Mouse (Mus musculus): ENCODE measurements around the gene 1700001P01Rik.
"Not testable (repeated sequence)": the region's sequence is repeated elsewhere in the genome, so short reads cannot be mapped to it uniquely, and the experiment has no call there.

1700001P01Rik gene

DNA sequence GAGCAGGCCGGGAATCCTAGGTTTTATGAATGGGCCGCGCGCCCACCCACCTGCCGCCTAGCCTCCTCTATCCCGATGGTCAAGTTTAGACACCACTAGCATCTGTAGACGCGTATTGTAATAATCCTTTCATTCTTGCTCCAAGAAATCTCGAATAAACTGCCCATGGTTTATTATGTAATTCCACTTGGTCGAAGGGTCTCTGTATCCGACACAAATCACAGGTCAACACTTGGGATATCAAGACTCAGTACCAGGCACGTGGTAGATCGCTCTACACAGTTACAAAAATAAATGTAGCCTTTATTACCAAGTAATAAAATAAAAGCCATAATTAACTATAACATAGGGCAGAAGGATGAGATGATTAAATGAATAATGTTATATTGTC, 30.4 kb downstream of the 1700001P01Rik start:
- no peak for DNase-seq (ENCODE audit: low spot score in 2 of 2)

DNA sequence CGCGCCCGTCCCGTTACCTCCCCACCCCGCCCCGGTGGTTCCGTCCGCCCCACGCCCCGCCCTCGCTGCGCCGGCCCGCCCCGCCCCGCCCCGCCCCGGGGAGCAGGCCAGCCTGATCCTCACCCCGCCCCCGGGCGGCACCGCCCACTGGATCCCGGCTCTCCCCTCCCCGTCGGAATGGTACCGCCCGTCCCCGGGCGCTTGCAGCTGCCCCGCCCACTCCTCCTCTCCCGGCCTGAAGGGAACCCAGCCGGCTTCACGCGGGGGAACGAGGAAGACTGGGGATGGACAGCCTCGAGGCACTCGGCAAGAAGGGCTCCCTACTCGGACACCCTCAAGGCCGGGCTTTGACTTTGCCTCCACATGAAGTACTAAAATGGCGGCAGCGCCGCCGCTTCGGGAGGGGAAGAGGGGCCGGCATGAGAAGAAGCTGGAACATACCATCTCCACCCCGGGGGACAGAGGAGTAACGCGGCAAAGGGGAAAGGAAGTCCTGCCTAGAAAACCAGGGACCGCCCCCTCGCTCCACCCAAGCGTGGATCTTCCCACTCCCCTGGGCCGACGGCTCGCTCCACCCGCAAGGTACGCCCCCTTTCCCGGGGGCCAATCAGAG, 30.9 kb downstream of the 1700001P01Rik start:
- peak; percentile 97 to 100 for DNase-seq (ENCODE audit: low spot score in 2 of 2)

DNA sequence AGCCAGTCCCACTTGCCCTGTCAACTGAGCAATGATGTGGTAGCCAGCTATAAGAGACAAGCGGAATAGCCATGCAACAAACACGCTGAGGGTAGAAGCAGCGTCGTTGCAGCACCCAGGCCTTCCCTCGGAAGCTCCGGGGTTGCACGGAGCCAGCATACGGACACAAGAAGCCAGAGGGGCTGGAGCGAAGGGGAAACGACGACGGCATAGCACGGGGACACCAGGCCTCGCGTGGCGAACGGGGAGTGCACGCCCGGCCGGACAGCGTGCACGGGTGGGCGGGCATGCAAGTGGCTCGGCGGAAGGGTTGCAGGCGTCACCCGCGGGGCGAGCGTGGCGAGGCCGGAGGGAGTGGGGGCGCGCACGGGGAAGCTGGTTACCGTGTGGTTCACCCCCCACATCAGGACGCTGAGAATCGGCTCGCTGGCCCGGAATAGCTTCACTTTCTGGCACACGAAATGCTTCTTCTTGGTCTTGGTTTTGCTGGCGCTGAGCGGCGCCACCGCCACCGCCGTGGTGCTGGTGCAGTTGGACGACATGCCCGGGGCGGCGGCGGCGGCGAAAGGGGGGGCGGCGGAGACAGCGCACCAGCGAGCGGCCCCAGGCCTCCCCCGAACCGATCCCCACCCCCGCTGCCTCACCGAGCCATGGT, 31.5 kb downstream of the 1700001P01Rik start, which contains the start of gene Pip4k2b:
Gene Pip4k2b (minus strand): TSS at position 642 of the 655 bp plus-strand sequence.
- peak in 1 of 2 experiments; percentile 39 for DNase-seq (ENCODE audit: low spot score in 2 of 2)

DNA sequence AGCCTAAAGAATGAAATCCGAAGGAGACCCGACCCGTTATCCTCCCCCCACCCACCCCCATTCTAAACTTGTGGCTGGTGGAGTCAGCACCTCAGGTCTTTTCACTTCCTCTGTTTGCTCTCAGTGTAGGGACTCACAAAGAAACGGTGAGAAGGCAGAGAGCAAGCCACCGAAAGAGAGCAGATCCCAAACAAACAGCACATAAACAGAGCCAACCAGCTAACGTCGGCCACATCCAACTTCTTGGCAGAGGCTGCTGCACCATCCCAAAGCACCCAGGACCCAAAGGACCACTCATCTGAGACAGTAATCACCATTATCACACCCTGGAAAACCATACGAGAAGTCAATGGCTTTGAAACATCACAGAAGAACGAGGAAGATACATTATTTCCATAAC, 32.3 kb downstream of the 1700001P01Rik start:
- DNase-seq (ENCODE audit: low spot score in 2 of 2), result no peak

DNA sequence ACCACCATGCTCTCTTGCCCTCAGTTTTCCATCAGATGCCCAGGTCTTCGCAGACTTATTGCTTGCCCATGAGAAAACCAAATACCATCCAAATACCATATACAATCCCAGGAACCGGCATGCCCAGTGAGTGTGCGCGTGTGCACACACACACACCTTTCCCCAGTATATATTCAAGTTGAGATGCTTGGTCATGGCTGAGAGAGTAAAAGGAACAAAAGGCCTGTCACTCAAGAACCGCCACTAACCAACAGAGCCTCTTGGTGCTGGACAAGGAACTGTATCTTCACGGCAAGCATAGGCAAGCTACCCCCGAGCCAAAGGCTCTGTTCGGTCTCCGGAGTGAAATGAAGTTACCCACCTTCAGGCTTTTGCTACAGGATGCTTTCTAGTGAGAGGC, 33.1 kb downstream of the 1700001P01Rik start:
- no peak for DNase-seq (ENCODE audit: low spot score in 2 of 2)

DNA sequence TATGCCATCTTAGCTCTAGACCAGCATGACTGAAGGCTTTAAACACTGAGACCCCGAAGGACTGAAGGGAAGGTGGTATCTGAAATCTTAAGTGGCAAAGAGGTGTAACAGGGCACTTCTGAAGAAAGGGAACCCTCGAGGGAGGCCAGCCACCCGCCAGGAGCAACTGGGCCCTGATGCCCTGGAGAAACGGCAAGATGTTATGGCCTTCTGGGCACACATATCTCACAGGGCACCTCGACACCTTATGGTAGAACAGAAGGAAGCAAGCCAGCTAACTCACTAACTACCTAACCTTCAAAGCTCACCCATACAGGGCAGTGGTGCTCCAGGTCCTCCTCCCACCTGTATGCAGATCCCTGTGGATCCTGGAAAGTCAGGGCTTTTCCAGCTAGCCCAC, 33.6 kb downstream of the 1700001P01Rik start:
- DNase-seq (ENCODE audit: low spot score in 2 of 2), result no peak

DNA sequence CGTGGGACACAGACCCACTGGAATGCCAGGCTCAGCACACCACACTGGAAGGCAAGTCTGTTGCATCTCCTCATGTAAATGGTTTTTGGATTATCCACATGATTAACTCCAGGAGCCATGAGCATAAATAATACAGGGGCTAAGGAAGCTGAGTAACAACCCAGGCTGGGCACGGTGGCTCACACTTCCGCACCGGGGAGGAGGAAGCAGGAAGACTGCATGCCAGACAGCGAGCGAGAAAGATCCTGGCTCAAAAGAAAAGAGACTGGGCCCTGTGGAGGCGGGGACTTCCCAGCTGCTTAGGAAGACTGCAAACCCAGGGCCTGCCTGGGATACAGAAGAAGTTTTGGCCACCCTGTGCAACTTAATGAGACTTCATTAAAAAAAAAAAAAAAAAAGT, 35.5 kb downstream of the 1700001P01Rik start:
- DNase-seq (ENCODE audit: low spot score in 2 of 2), result no peak

DNA sequence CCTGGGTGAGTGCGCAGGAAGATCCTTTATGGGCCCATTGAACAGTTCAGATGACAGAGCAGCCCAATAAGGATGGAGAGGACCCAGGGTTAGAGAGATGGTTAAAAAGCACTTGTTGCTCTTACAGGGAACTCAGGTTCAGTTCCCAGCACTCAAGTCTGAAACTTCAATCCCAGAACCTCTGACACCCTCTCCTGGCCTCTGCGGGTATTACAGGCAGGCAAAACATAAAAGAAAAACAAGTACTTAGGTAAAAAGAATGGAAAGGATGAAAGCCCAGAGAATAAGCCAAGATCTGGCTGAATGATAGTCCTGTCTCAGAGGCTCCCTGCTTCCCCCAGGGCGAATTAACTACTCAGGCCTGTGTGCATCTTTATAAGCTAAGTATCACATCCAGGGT, 36.6 kb downstream of the 1700001P01Rik start:
- DNase-seq (ENCODE audit: low spot score in 2 of 2), result no peak

DNA sequence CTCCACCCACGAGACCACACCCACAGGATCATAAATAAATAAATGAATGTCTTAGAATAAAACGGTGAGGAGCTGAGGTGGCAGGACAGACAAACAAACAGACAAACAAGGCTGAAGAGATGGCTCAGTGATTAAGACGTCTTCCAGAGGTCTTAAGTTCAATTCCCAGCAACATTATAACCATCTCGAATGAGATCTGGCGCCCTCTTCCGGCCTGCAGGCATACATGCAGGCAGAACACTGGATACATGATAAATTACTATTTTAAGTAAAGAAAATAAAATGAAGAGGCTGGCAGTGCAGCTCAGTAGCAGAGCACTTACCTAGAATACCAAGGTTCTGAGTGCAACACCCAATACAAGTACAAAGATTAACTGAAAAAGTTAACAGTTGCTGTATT, 37.0 kb downstream of the 1700001P01Rik start:
- no peak for DNase-seq (ENCODE audit: low spot score in 2 of 2)

DNA sequence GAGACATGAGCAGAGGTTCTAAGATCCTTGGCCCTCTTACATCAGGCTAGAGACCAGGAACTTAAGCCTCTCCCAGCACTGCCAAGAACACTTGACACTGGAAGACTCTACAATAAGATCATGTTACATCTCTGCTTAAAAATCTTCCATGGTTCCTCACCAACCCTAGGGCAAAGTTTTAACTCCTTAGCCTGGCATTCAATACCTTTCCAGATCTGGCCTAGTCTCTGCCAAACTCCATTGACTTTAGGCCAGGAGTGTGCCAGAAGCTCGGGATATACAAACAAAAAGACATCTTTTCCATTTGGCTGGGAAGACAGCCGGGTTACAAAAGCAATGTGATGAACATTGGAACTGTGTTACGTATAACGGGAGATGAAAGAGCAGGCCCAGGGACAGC, 38.1 kb downstream of the 1700001P01Rik start:
- no peak for DNase-seq (ENCODE audit: low spot score in 2 of 2)

DNA sequence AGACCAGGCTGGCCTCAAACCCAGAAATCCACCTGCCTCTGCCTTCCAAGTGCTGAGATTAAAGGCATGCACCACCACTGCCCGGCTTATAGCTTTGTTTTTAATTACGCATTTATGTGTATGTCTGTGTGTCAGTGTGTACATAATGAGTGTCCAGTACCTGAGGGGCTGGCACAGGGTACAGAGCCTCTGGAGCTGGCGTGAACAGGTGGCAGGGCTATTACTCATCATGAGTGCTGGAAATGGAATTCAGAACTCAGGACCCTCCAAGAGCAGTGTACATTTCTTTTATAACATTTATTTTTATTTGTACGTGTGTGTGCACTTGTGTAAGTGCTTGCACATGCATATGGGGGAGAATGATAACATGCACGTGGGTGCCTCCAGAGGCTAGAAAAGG, 39.1 kb downstream of the 1700001P01Rik start:
- no peak for DNase-seq (ENCODE audit: low spot score in 2 of 2)

DNA sequence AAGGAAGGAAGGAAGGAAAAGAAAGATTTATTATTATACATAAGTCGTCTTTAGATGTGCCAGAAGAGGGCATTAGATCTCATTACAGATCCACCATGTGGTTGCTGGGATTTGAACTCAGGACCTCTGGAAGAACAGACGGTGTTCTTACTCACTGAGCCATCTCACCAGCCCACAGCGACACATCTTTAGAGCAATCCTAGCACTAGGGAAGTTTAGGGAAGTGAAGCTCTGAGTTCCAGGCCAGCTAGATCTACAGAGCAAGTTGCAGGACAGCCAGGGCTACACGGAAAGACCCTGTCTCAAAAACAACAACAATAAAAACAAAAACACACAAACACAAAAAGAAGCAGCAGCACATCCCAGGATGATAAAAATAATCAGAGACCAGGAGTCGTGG, 40.9 kb downstream of the 1700001P01Rik start:
- DNase-seq (ENCODE audit: low spot score in 2 of 2), result not testable (repeated sequence)

DNA sequence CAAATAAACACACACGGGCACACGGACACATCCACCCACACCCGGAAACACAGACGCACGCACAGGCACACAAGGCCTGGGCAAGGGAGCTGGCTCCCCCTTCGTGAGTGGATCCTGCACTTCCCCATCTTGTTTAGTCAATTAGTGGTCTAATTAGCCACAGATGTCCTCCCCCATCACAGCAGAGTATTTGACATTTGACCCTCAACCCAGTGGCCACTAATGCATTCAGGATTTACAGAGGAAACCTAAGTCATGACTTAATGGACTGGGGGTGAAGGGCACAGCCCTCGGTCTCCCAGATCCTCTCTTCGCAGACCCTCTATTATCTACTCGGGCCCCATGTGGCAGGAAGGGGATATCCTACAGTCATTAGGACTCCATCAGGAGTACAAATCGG, 42.0 kb downstream of the 1700001P01Rik start:
- DNase-seq (ENCODE audit: low spot score in 2 of 2), result no peak

DNA sequence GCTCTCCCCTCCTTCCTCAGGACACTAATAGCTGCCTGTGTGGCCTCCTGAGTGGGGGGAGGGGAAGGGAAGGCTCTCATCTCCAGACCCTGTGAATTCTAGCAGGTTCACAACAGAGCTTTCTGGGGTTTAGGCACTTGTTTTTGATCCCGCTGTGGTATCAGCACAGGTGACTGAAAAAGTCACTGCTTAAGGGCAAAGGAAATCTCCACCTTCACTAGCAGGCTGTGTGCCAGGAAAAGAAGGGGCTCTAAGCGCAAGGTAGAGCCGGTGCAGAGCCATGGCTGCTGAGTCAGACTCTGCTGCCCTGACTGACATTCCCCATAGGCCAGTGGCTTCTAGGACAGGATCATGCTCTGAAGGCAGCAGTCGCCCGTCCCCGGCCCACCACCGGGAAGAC, 47.0 kb downstream of the 1700001P01Rik start:
- DNase-seq (ENCODE audit: low spot score in 2 of 2), result no peak

DNA sequence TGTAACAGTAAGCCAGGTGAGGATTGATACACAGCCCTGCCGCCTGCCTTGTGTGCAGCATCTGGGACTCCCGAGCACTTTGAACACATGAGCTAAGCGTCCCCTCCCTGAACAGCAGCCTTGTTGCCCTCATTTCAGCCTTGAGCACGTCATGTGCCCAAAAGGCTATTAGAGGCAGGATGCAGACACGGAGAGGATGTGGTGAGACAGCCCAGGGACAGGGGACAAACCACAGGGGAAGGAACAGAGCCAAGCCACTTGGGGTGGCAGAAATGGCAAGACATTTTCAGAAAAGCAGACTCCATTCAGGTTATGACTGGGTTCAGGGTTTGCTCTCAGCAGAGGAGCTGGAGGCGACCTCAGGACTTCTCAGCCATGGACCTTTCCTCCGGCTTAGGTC, 47.4 kb downstream of the 1700001P01Rik start:
- DNase-seq (ENCODE audit: low spot score in 2 of 2), result no peak

DNA sequence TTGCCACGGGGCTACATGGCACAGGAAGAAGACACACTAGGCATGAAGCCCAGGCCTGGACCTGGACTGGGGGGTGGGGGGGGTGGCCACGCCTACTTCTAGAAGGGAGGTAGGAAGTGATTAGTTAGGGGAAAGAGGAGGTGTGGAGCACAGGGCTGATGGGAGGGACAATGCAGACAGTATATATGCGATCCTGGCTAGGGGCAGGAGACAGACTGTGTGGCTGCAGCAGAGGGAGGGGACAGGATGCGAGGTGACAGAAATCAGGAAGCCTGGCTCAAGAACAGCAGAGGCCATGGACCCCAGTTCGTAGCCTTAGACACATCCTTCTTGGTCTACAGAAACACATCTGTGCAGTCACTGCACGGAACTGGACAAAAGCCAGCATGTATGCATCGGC, 52.0 kb downstream of the 1700001P01Rik start:
- DNase-seq (ENCODE audit: low spot score in 2 of 2), result no peak
